Mouse (Mus musculus): Measurements from ENCODE around the gene Nr2c1. TPM values are rescaled to one million over a fixed set of nuclear protein-coding genes. Genes with fewer than 3 reads are reported as not detected.

Nr2c1 gene
- 10 to 100 TPM; 11.8 to 15.8 TPM for total RNA-seq (2021)
- long read RNA-seq, experiment 1, transcript Nr2c1-203 (14 exons, 3,732 nt): major isoform, 5 of 8 reads
- long read RNA-seq, experiment 1, partial matches to known transcripts: 0 of 8 reads
- long read RNA-seq, experiment 1, other reads (novel, unspliced or antisense): 3 of 8 reads
- long read RNA-seq, experiment 2, transcript Nr2c1-203 (14 exons, 3,732 nt): major isoform, 5 of 5 reads
- long read RNA-seq, experiment 2, partial matches to known transcripts: 0 of 5 reads
- long read RNA-seq, experiment 2, other reads (novel, unspliced or antisense): 0 of 5 reads

GRCm38 (mm10) chr10:94147756-94148531, at the start of gene Nr2c1:
Nr2c1 (plus strand) TSS chr10:94148023.
- peak; percentile 95 for DNase-seq

GRCm38 (mm10) chr10:94098100-94098499, 49.7 kb upstream of the Nr2c1 start:
- DNase-seq: peak; percentile 17 to 34

- no peak for DNase-seq
Measured at GRCm38 (mm10) chr10:94105498-94105897, 42.3 kb upstream of the Nr2c1 start.

- peak; percentile 9 to 25 for DNase-seq
Measured at GRCm38 (mm10) chr10:94107168-94107567, 40.7 kb upstream of the Nr2c1 start.

- DNase-seq: no peak
Measured at GRCm38 (mm10) chr10:94107607-94108006, 40.2 kb upstream of the Nr2c1 start.

- no peak for DNase-seq
Measured at GRCm38 (mm10) chr10:94108791-94109190, 39.0 kb upstream of the Nr2c1 start.

- no peak for DNase-seq
Measured at GRCm38 (mm10) chr10:94110834-94111754, 36.7 kb upstream of the Nr2c1 start.

- DNase-seq: no peak
Measured at GRCm38 (mm10) chr10:94112207-94112606, 35.6 kb upstream of the Nr2c1 start.

- DNase-seq: peak; percentile 74 to 80
Measured at GRCm38 (mm10) chr10:94115893-94116599, 31.8 kb upstream of the Nr2c1 start.

- peak; percentile 60 to 73 for DNase-seq
Measured at GRCm38 (mm10) chr10:94116781-94117340, 31.0 kb upstream of the Nr2c1 start.

- no peak for DNase-seq
Measured at GRCm38 (mm10) chr10:94117916-94118315, 29.9 kb upstream of the Nr2c1 start.

GRCm38 (mm10) chr10:94118993-94119392, 28.8 kb upstream of the Nr2c1 start:
- DNase-seq: no peak

GRCm38 (mm10) chr10:94120676-94121075, 27.1 kb upstream of the Nr2c1 start:
- DNase-seq: peak in 1 of 2 experiments; percentile 19

GRCm38 (mm10) chr10:94122595-94122994, 25.2 kb upstream of the Nr2c1 start:
- no peak for DNase-seq

- no peak for DNase-seq
Measured at GRCm38 (mm10) chr10:94123581-94123980, 24.2 kb upstream of the Nr2c1 start.

GRCm38 (mm10) chr10:94124376-94124775, 23.4 kb upstream of the Nr2c1 start:
- peak in 1 of 2 experiments; percentile 19 for DNase-seq

- DNase-seq: no peak
Measured at GRCm38 (mm10) chr10:94129680-94130119, 18.1 kb upstream of the Nr2c1 start.

GRCm38 (mm10) chr10:94133081-94133480, 14.7 kb upstream of the Nr2c1 start:
- DNase-seq: no peak

- DNase-seq: no peak
Measured at GRCm38 (mm10) chr10:94133674-94134073, 14.1 kb upstream of the Nr2c1 start.

GRCm38 (mm10) chr10:94134535-94135390, 13.1 kb upstream of the Nr2c1 start:
- DNase-seq: no peak
